Comparison of ENCODE assay signal across 12 mouse cellular contexts in the genomic region with DNA sequence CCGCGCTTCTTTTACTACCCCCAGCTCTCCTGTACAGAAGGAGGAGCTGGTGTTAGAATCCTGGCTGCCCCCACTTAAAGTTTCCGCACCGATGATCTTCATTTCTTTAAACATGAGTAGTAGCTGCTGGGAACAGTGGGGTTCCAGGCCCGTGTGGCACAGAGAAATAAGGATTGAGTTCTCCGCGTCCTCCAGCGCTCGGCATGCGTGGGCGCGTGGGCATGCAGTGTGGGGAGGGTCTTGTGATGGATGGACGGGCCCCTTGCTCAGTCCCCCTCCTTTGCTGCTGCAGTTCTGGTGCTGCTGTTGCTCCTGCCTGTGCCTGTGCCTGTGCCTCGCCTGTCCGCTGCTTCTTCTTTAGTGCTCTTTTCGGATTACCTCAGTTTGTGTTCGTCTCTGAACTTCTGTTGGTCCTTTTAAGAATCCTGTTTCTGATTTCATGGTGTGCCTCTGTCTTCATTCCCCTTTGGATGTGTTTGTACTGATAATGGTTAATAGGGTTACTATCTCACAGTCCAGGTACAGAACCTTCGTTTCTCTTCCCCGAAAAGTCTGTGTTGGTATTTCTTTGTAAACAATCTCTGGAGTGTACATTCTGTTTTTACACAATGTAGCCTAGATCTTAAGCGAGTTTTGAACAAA. TPM values are rescaled to one million over a fixed set of nuclear protein-coding genes. Genes with fewer than 3 reads are reported as not detected.
DNase-seq lines count a peak whose midpoint lies in the region; ATAC-seq and TF ChIP-seq lines count a peak whose summit lies in the region.
"Had no signal": no experiment of that assay in that cellular context is flagged by ENCODE, and none has a peak within 500 bp of the region (broad histone marks: within the 10 kb centered on the region; RNA-seq: fewer than 3 reads in every experiment).

No protein-coding gene starts in this region.

- H3K9me3 ChIP-seq in kidney, embryonic 16.5 days (ENCODE audit: low read length), result no peaks in the 10 kb centered on the region
- no peaks in the 10 kb centered on the region for H3K9me3 ChIP-seq in liver, embryonic 14.5 days (ENCODE audit: control insufficient read depth, low read length)

- H3K4me2 ChIP-seq in kidney, embryonic 16.5 days (replicated peaks; ENCODE audit: low read depth, low read length), result peak overlapping the region; percentile 45
- H3K4me2 ChIP-seq in liver, embryonic 14.5 days (ENCODE audit: low read depth), result peak overlapping the region; percentile 41
- H3K4me2 ChIP-seq: lung, embryonic 14.5 days had no signal

- no peaks in the 10 kb centered on the region for H3K36me3 ChIP-seq in kidney, embryonic 16.5 days (ENCODE audit: insufficient read depth, low read length)
- H3K36me3 ChIP-seq in liver, embryonic 14.5 days (replicated peaks; ENCODE audit: control insufficient read depth, insufficient read depth, low read depth), result no peaks in the 10 kb centered on the region

- H3K27me3 ChIP-seq in kidney, embryonic 16.5 days (ENCODE audit: insufficient read depth, low read length), result no peaks in the 10 kb centered on the region
- H3K27me3 ChIP-seq in liver, embryonic 14.5 days (ENCODE audit: control insufficient read depth, insufficient read depth, low read length), result no peaks in the 10 kb centered on the region

- ATAC-seq in kidney, embryonic 16.5 days (ENCODE audit: low FRiP score, low TSS enrichment), result peak; percentile 57; the same call in 1 of the 2 replicates
- ATAC-seq in liver, embryonic 14.5 days (ENCODE audit: insufficient read depth), result peak; percentile 46; the same call in 1 of the 2 replicates

- H3K27ac ChIP-seq in kidney, embryonic 16.5 days (ENCODE audit: low read length), result no peak overlapping the region
- peak overlapping the region; percentile 18; the same call in 1 of the 2 replicates for H3K27ac ChIP-seq in liver, embryonic 14.5 days

- no peak for TF ChIP-seq CTCF in liver, embryonic 14.5 days (IDR thresholded peaks at IDR 0.05; ENCODE audit: low read depth)

- peaks cover 21% of the 10 kb centered on the region for H3K4me1 ChIP-seq in kidney, embryonic 16.5 days (ENCODE audit: insufficient read depth, low read length)
- peaks cover 36 to 40% of the 10 kb centered on the region in 2 experiments for H3K4me1 ChIP-seq in liver, embryonic 14.5 days (replicated peaks; ENCODE audit: control insufficient read depth in 2 of 2, insufficient read depth in 2 of 2, low read length in 1 of 2)

- peak; percentile 9 to 22 for DNase-seq in cerebellum, adult 18-20 months
- DNase-seq in cerebellum, adult 11 months, result no peak
- DNase-seq in kidney, adult 9 months, result no peak
- DNase-seq in c-Kit-positive CD71-positive TER-119-positive erythroid progenitor cells, embryonic 14.5 days (ENCODE audit: low spot score), result peak; percentile 52
- peak in 1 of 3 experiments; percentile 69 for DNase-seq in liver, embryonic 14.5 days (ENCODE audit: low read depth in 3 of 3, low spot score in 3 of 3)
- DNase-seq in ovary, postnatal 10 days (ENCODE audit: low spot score), result no peak
- DNase-seq in natural killer cell, adult 2 months (ENCODE audit: low spot score in 2 of 2), result no peak
- DNase-seq: adrenal gland, adult 2 months; gastrocnemius, postnatal 25 days; heart, postnatal 36 days had no signal

- H3K4me3 ChIP-seq in kidney, embryonic 16.5 days (ENCODE audit: low read length), result peak overlapping the region; percentile 11; the same call in 1 of the 2 replicates
- no peak overlapping the region for H3K4me3 ChIP-seq in liver, embryonic 14.5 days (ENCODE audit: insufficient read depth in 1 of 2, low read depth in 2 of 2, low read length in 2 of 2)

- TF ChIP-seq EP300 in liver, embryonic 14.5 days (IDR thresholded peaks at IDR 0.05; ENCODE audit: low read depth), result peak; percentile 85

- 46% methylated on average over 20 of the region's 20 CpGs for WGBS in kidney, embryonic 16.5 days
- WGBS in liver, embryonic 14.5 days (ENCODE audit: insufficient replicate concordance), result 64% methylated on average over 20 of the region's 20 CpGs

- H3K9ac ChIP-seq in kidney, embryonic 16.5 days (replicated peaks; ENCODE audit: low read length), result no peak overlapping the region
- 0 out of 2 replicates have a peak overlapping the region, but pooled peaks have one; percentile 38 for H3K9ac ChIP-seq in liver, embryonic 14.5 days (replicated peaks)
- H3K9ac ChIP-seq: lung, embryonic 14.5 days had no signal

RNA-seq across cellular contexts. Expression of a gene that starts 32.8 kb away (rescaled TPM):
- 103 and 120 TPM in 2 replicates for polyA plus RNA-seq in kidney, embryonic 16.5 days (2015; fragmentation: Nextera tagmentation; extraction: Ambion mirVana)
- polyA plus RNA-seq in liver, embryonic 14.5 days (2012; rRNA removed), result 16.5 TPM in 2 replicates
- 32.7 and 34.0 TPM in 2 replicates for polyA plus RNA-seq in liver, embryonic 14.5 days (2014; fragmentation: Nextera tagmentation; extraction: Ambion mirVana)

Comparison
In these comparisons a context has a peak if more than half of its experiments do, and no peak if none do; other contexts are left out.
1. DNase-seq: peak in cerebellum, adult 18-20 months (2 of 2) and c-Kit-positive CD71-positive TER-119-positive erythroid progenitor cells, embryonic 14.5 days (single experiment); none in cerebellum, adult 11 months (single experiment), kidney, adult 9 months (single experiment), ovary, postnatal 10 days (single experiment) and natural killer cell, adult 2 months (0 of 2).